Mouse (Mus musculus) midbrain, postnatal 0 days (tissue): ENCODE results near the gene Cers6. TPM values are rescaled to one million over a fixed set of nuclear protein-coding genes. Genes with fewer than 3 reads are reported as not detected.
A peak's percentile ranks its signal among the peaks of the same experiment; 100 is the strongest.

Source experiments
- ATAC-seq: fragments of 200-750 bp; cut with Nextera tagmentation; 2 replicates; pipeline ENCODE4 v1.8.0; 2017; ENCODE audit warnings: moderate number of reproducible peaks, mild to moderate bottlenecking, moderate TSS enrichment, moderate library complexity; ENCODE audit not compliant: low FRiP score
- DNase-seq: peaks from one replicate; pipeline ENCODE4 v3.0.0-alpha.2; 2015; ENCODE audit warnings: low spot score
- H3K27ac ChIP-seq: fragments of 300-500 bp; sonication (generic); 2 replicates; pipeline ENCODE4 v1.5.1; 2014; ENCODE audit warnings: low read depth, mild to moderate bottlenecking, low read length, mixed read lengths
- H3K27me3 ChIP-seq: fragments of 300-500 bp; sonication (generic); 2 replicates; pipeline ENCODE4 v1.6.1; 2014; ENCODE audit warnings: low read length, control low read depth, mixed read lengths; ENCODE audit not compliant: insufficient read depth
- H3K36me3 ChIP-seq: fragments of 300-500 bp; sonication (generic); 2 replicates; pipeline ENCODE4 v1.6.1; 2014; ENCODE audit warnings: low read length, control low read depth, mixed read lengths; ENCODE audit not compliant: insufficient read depth
- H3K4me1 ChIP-seq: fragments of 300-500 bp; sonication (generic); 2 replicates; pipeline ENCODE4 v1.6.1; 2014; ENCODE audit warnings: mild to moderate bottlenecking, control low read depth, antibody characterized with exemption, low read length, mixed read lengths; ENCODE audit not compliant: insufficient read depth
- H3K4me2 ChIP-seq: fragments of 300-500 bp; sonication (generic); 2 replicates; pipeline ENCODE4 v1.6.1; 2014; ENCODE audit warnings: low read depth, mild to moderate bottlenecking, low read length, mixed read lengths; ENCODE audit not compliant: poor library complexity, severe bottlenecking
- H3K4me3 ChIP-seq: fragments of 300-500 bp; sonication (generic); 2 replicates; pipeline ENCODE4 v1.5.1; 2014; ENCODE audit warnings: low read depth, mild to moderate bottlenecking, low read length, moderate library complexity
- H3K9ac ChIP-seq: fragments of 300-500 bp; sonication (generic); replicated peaks from 2 replicates; pipeline ENCODE4 v1.6.1; 2014; ENCODE audit warnings: mild to moderate bottlenecking, low read length, moderate library complexity, mixed read lengths; ENCODE audit not compliant: poor library complexity, severe bottlenecking
- H3K9me3 ChIP-seq: fragments of 300-500 bp; sonication (generic); 2 replicates; pipeline ENCODE4 v1.6.1; 2016; ENCODE audit warnings: low read length, control low read depth
- CTCF ChIP-seq: IDR thresholded peaks from 2 replicates; pipeline ENCODE4 v1.5.1; 2016; ENCODE audit warnings: antibody characterized with exemption, mild to moderate bottlenecking
- WGBS: fragments of 180-500 bp; shearing (Covaris S2); extraction: QIAGEN DNeasy Blood & Tissue Kit; methylation state at CpG from one replicate; pipeline ENCODE4 v1.1.7; 2014; 5-methylcytosine and 5-hydroxymethylcytosine counted together
- polyA plus RNA-seq: library from polyadenylated mRNA; unstranded; fragments of >200 nt; fragmentation: Nextera tagmentation; extraction: Ambion mirVana; gene quantifications from 2 replicates; pipeline ENCODE4 v1.2.1, GENCODE M21; 2015
- total RNA-seq: library from RNA; depleted of rRNA; stranded (reverse); fragments of >200 nt; gene quantifications from 2 replicates; pipeline ENCODE4 v1.2.3, GENCODE M21; 2014

The Cers6 gene
- total and polyA plus RNA-seq, 2 experiments from 2014 or later = 29.8 to 57.1 TPM

DNA sequence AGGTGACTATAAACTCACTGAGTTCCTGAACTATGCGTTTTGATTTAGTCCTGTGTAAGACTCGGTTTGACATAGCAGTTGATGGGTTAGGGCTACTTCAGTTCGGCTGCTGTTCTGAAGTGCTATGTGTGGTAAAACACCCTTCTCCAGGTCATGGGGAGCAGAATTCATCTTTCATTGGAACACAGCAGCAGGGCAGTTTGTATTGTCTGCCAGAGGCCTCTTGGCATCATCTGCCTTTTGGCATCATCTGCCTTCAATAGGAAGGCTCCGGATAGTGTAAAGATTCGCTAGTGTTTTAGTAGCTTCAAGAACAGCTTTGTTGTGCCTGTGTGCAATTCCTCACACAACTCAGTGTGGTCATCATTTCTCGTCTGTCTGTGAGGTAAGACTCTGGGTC is 203.5 kb downstream of the Cers6 start:
- DNase-seq = no peak
- no peak overlapping the region for H3K9ac ChIP-seq
- ATAC-seq = no peak
- no peak overlapping the region for H3K27ac ChIP-seq
- no peak for TF ChIP-seq CTCF
- H3K4me3 ChIP-seq = no peak overlapping the region
- H3K4me1 ChIP-seq = no peaks in the 10 kb centered on the region
- H3K36me3 ChIP-seq = no peaks in the 10 kb centered on the region
- WGBS = 90% methylated on average over 6 of the region's 6 CpGs
- no peaks in the 10 kb centered on the region for H3K27me3 ChIP-seq
- no peak overlapping the region for H3K4me2 ChIP-seq
- no peaks in the 10 kb centered on the region for H3K9me3 ChIP-seq

DNA sequence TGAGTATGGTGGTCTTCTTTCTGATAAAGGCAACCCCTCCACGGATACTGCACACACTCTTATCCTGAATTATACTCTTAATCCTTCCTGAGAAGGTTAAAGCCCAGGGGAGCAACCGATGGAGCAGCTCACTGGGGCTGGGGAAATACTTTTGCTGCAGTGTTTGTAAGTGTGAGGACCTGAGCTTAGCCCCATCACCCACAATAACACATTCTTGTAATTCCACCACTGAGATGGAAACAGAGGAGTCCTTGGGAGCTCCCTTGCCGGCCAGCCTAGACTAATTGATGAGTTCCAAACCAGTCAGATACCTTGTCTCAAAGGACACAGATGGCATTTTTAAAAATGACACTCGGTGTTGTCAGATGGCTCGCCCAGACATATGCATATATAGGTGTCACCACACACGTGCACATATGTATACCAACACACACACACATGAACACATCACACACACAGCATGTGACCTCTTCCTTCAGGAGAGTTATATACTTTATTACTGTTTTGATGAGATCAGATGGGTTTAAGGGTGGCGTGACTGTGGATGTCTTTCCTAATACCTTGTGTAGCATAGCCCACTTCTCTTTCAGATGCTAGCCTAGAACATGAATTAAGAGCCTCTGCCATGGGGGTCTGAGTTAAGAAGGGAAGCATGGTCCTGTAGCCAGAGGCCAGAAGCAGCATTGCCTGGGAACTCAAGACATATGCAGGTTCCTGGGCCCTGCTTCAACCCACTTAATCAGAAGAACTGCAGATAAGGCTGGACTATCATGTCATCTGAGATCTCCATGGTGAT is 210.4 kb downstream of the Cers6 start:
- H3K27ac ChIP-seq = no peak overlapping the region
- DNase-seq = no peak
- H3K4me1 ChIP-seq = no peaks in the 10 kb centered on the region
- no peaks in the 10 kb centered on the region for H3K27me3 ChIP-seq
- no peaks in the 10 kb centered on the region for H3K9me3 ChIP-seq
- no peaks in the 10 kb centered on the region for H3K36me3 ChIP-seq
- TF ChIP-seq CTCF = no peak
- 67% methylated on average over 7 of the region's 7 CpGs for WGBS
- H3K4me2 ChIP-seq = no peak overlapping the region
- H3K4me3 ChIP-seq = no peak overlapping the region
- H3K9ac ChIP-seq = no peak overlapping the region
- no peak for ATAC-seq

DNA sequence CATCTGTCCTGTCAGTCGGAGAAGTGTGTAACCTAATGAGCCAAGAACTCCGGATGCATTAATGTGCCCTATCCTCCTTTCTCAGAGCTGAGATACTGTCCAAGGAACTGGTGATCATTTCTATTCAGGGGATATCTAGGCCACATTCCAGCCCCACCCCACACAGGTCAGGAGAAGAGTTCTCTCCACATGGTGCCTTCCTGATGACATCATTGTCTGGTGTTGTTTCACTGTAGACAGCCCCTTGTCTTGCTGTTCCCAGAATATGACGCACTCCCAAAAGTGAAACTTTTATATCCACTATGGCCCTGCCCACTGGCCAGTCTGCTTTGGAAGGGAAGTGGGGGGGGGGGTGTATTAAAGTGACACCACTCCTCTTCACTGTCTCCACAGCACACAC is 215.9 kb downstream of the Cers6 start:
- DNase-seq = no peak
- no peaks in the 10 kb centered on the region for H3K36me3 ChIP-seq
- no peak for TF ChIP-seq CTCF
- no peak overlapping the region for H3K27ac ChIP-seq
- H3K27me3 ChIP-seq = no peaks in the 10 kb centered on the region
- no peak overlapping the region for H3K4me3 ChIP-seq
- H3K4me2 ChIP-seq = no peak overlapping the region
- H3K4me1 ChIP-seq = no peaks in the 10 kb centered on the region
- ATAC-seq = 0 out of 2 replicates have a peak, but pooled peaks have one; percentile 27
- 87% methylated on average over 3 of the region's 3 CpGs for WGBS
- H3K9me3 ChIP-seq = no peaks in the 10 kb centered on the region
- H3K9ac ChIP-seq = no peak overlapping the region

DNA sequence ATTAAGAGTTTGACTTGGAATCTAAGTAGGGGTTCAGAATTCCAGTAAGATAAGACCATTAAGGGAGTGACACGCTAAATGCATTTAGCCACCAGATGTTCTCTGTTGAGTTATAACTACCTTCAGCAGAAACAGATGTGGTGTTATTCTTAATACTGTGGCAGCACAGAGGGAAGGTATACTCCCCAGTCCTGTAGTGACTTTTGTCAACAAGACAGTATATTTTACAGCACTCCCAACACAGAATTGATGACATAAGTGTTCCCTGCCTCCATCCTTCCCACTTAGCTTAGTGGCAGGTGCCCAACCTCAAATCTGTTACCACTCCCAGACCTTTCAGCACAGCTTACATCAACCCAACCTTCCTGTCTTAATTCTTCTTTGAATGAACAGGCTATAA is 219.5 kb downstream of the Cers6 start:
- ATAC-seq (no peak), DNase-seq (no peak)
- Histone ChIP-seq H3K27ac (no peak overlapping the region), H3K4me1 (no peaks in the 10 kb centered on the region; the same call in 1 of the 2 replicates), H3K9me3 (no peaks in the 10 kb centered on the region), H3K4me3 (no peak overlapping the region), H3K36me3 (no peaks in the 10 kb centered on the region), H3K4me2 (no peak overlapping the region), H3K9ac (no peak overlapping the region), H3K27me3 (no peaks in the 10 kb centered on the region)
- TF ChIP-seq CTCF = no peak
- WGBS = 98% methylated on average over 1 of the region's 1 CpGs

DNA sequence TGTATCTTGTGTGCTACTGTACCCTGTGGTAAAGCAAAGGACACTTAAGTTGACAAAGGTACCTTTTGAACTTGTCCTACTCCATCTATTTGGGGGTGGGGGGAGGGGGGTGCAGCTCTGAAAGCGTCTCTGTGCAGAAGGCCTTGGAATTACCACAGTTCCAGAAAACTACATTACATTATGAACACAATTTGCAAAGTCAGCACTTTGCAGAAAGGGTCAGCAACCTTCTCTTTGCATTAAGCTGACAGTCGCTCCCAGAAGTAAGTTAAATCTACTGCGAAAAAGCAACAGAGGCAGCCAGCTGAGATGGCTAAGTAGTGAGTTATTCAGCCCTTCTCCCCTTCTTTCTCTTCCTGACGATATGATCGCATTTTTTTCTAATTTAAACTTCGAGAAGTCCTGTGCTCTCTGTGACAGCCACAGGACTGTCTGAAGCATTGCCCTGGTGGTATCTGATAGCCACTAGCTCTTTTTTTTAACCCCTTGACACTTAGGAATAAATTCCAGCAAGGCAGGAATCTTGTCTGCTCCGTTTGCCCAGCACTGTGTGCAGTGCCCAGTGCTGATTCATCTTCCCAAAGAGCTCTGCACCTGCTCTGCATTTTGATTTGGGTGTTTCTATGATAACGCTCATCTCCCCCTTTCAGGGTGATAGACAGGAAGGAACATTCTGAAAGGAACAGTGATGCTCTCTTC is 221.4 kb downstream of the Cers6 start:
- peaks cover 8% of the 10 kb centered on the region; the same call in 1 of the 2 replicates for H3K4me1 ChIP-seq
- DNase-seq = no peak
- ATAC-seq = no peak
- WGBS = 47% methylated on average over 8 of the region's 8 CpGs
- no peak for TF ChIP-seq CTCF
- H3K27me3 ChIP-seq = no peaks in the 10 kb centered on the region
- no peak overlapping the region for H3K4me2 ChIP-seq
- H3K4me3 ChIP-seq = no peak overlapping the region
- no peaks in the 10 kb centered on the region for H3K9me3 ChIP-seq
- H3K27ac ChIP-seq = no peak overlapping the region
- no peaks in the 10 kb centered on the region for H3K36me3 ChIP-seq
- no peak overlapping the region for H3K9ac ChIP-seq

DNA sequence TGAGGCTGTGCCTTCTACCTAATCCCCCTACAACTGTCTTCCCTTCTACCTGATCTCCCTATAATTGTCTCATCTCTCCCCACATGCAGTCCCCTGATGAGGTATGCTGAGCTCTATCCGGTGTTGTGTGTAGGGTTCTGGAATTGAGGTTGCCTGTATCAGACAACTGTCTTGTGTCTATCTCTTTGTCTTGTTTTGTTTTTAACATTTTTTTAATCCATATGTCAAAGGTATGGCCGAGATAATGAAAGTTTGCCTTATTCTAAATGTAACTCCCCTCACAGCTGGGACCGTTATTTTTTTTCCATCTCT is 221.9 kb downstream of the Cers6 start:
- Histone ChIP-seq H3K36me3 (no peaks in the 10 kb centered on the region), H3K27ac (no peak overlapping the region), H3K4me2 (no peak overlapping the region), H3K4me3 (no peak overlapping the region), H3K9ac (no peak overlapping the region), H3K9me3 (no peaks in the 10 kb centered on the region), H3K27me3 (no peaks in the 10 kb centered on the region), H3K4me1 (peaks cover 9% of the 10 kb centered on the region; the same call in 1 of the 2 replicates)
- WGBS = 83% methylated on average over 3 of the region's 3 CpGs
- ATAC-seq (no peak), DNase-seq (no peak)
- TF ChIP-seq CTCF = no peak
